Mouse (Mus musculus) lung, postnatal 14 days (tissue): ENCODE measurements at regions not wholly inside any gene's neighbourhood (a gene's known extent, or its start where the extent isn't known, plus 50 kb on each side); places are given as distances from the start of the nearest gene placed in this dataset.

ENCODE experiments used
- DNase-seq: peaks from one replicate; pipeline ENCODE4 v3.0.0; 2021

DNA sequence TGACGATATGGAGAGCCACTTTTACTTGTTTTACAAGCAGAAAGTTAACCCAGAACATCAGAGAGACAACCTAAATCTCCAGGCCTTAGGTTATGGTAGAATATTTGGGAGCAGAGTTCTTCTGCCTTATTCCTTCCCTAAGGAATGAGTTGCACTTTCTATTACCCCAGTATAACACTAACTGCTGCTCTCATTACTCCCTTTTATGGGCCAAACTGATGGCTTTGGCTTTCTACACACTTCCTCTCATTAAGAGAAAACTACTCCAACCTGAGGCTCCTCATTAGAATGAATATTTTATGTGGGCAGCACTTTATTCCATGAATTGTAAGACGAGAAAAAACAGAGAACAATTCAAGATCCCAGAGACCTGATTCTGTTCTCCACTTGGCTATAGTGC is 289.0 kb upstream of the Tnc start:
- no peak for DNase-seq

DNA sequence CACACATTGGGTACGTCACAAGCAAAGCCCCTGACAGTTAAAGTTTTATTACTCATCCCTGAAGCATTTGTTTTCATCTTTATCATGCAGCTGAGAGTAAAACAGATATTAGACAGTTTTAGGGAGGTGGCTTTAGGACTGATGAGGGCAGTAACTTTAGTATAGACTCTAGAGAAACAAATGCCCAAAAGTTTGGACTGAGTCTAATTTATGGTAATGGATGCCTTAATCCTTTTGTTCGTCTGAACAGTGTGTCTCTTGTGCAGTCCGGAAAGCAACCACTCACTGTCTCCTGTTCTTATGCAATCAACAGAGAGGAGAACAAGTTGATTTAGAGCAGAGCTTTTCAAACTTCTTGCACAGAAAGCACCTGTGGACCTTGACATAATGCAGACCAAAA is 283.4 kb upstream of the Tnc start:
- DNase-seq: no peak

DNA sequence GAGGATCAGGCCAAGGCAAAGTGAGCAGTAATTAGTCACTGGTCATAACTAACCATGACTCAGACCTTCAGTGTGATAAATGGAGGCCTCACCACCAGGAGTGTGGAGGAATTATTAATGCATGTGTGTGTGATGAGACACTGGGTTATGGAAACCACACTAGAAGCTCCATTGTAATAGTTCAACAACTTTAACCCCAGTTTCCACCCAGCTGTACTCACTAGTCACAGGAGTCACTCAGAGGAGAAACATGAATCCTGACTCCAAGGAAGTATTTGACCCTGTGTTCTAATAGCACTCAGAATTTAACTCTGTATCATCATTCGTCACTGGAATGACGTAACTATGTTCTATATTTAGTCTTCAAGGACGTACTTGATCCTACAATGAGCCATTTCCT is 277.6 kb upstream of the Tnc start:
- DNase-seq: no peak

GRCm38 (mm10) chr4:64316553-64317347 is 269.9 kb upstream of the Tnc start:
- no peak for DNase-seq

GRCm38 (mm10) chr4:64296941-64297340 is 250.1 kb upstream of the Tnc start:
- no peak for DNase-seq

- peak; percentile 20 for DNase-seq
These were observed 235.7 kb upstream of the Tnc start for GRCm38 (mm10) chr4:64282471-64282870.

DNA sequence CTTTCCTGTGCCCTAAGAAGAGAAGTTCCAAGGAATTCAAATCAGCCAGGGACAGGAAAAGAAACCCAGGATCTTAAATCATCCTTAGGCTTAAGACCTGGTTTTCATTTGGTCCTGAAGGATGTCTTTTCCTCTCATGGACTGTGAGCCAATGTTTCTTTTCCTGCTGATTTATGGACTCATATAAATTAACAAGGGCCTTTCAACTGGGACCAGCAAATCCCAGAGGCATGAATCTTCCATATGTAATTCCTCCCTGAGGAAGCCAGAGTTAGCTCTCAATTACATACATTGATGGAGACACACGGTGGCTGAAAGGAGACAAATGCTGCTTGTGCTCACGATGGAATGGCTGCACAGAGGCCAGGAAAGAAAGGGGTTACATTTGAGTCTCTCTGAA is 230.2 kb upstream of the Tnc start:
- DNase-seq: no peak

GRCm38 (mm10) chr4:64274291-64274960 is 227.6 kb upstream of the Tnc start:
- DNase-seq: no peak

- no peak for DNase-seq
These were observed 223.0 kb upstream of the Tnc start for GRCm38 (mm10) chr4:64269846-64270245.

DNA sequence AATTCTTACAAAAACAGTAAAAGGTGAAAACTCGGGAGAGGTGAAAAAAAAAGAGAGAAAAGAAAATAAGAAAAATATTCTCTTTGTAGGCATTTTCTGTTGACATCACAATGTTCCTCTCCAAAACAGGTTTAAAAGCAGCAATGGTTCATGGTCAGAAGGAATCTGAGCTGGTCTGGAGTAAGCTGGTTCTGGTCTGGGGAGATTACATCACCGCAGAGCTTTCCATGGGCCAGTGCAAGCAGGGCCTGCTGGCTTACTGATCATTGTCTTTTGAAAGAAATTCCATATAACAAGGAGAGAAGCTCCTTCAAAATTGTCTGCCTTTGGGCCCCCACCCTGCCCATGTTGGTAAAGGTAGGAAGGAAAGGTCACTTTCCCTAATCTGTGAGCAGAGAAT is 222.3 kb upstream of the Tnc start:
- DNase-seq: no peak

DNA sequence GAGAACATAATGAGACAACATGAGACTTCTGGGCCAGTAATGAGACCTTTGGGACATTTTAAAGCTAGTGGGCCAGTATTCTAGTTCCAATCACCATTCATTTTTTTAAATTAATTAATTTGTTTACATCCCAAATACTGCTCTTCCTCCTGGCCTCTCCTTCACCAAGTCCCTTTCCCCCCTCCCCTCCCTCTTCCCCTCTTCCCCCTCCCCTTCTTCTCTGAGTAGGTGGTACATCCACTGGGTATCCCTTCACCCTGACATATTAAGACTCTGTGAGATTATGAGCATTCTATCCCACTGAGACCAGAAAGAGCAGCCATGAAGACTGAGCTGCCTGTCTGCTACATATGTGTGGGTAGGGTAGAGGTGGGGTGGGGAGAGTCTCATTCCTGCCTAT is 213.7 kb upstream of the Tnc start:
- DNase-seq: no peak

DNA sequence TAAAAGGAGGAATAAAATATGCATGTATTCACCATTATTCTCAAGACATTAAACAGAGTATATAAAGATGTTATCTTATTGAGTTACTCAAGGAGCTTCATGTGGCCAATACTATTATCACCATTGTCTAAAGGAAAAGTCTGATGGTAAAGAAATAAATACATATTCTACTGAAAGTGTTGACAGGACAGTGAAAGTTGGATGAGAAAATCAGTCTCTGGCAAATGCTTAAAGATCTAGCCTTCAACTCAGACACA is 213.3 kb upstream of the Tnc start:
- no peak for DNase-seq

DNA sequence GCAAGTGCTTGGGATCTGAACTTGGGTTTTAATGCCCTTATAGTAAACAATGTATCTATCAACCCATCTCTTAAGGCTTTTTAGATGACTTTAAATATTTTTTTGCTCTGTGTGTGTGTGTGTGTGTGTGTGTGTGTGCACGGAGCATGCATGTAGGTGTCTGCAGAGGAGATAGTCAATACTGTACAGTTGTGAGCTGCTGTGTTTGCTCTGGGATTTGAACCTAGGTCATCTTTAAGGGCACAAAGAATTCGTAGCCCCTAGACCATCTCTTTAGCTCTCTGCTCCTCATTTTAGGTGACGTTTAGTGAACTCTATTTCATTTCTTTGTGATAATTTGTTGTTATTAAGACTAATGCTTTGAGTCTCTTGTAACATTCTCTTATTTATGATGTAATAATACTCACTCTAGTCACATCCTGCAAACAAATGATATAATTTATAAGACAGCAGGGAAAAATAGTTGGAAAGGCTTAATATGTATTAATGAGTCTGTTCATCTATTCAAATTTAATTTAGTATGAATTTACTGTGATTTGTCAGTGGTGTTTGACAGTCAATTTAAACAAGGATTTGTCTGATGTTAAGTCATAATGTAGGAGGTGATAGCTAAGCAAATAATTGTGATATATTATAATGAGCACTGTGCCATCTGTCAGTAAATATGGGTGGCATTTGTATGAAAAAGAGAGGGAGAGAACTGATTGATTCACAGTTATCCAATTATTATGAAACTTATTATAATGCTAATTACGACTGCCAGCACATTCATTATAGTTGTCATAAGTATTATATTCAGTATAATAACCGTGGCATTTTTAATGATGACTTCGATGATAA is 212.8 kb upstream of the Tnc start:
- no peak for DNase-seq

DNA sequence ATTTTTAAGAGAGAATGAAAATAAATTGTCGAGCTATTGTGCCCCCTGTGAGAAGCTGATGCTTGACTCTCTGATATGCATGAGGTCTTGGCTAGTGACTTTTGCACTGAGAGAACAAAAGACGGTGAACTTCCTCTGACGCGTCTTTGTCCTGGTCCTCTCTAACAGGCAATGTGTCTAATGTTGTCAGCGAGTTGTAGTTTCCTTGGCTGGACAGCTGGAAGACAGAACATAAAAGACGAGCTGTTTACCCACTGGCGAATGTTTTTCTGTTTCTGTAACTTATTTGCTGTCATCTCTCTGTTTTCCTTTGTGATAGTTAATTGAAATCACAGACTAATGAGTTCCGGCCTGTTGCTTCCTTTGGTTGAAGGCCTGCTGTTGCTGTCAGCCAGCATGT is 208.4 kb upstream of the Tnc start:
- no peak for DNase-seq

GRCm38 (mm10) chr4:64250691-64251090 is 203.9 kb upstream of the Tnc start:
- no peak for DNase-seq

DNA sequence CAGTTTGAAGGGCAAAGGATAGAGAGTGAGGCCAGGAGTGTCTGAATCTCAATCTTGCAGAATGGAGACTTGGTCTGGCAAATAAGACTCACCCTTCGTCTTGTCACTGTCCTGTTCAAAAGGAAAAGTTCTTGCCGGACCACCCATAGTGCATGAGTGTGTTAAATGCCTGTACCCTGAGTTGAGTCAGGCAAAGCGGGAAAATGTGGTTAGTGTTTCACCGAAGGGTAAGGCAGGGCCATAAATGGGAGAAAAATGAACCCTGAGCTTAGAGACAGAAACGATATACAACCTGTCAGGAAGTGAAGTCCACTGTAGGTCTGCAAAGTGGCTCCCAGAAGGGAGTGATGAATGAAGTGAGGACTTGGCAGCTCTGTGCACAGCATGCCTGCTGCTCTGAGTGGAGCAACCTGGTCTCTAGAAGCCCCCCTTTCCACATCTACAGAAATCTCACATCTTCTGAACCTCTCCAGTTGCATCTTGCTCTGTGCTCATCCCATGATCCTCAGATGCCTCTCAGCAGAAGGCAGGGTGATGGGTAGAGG is 191.5 kb upstream of the Tnc start:
- DNase-seq: no peak

DNA sequence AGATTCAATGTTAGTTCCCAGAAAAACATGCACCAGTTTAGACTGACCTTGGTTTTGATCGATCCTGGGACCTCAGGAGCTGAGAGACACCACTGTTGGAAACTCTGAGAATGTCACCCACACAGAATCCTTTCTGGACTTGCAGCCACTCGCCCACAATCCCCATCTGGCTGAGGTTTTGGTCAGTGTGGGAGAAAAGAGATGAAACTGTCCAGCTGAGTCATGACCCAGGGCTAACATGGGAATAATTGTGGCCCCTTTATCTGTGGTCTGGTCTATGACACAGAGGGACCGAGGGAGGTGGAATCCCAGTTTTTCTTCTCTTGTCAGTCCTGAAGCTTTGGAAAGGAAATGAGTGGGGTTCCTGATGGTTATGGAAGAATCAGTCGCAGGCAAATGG is 188.7 kb upstream of the Tnc start:
- no peak for DNase-seq

GRCm38 (mm10) chr4:64232159-64232558 is 185.3 kb upstream of the Tnc start:
- no peak for DNase-seq

- no peak for DNase-seq
These were observed 181.5 kb upstream of the Tnc start for GRCm38 (mm10) chr4:64228341-64228740.

DNA sequence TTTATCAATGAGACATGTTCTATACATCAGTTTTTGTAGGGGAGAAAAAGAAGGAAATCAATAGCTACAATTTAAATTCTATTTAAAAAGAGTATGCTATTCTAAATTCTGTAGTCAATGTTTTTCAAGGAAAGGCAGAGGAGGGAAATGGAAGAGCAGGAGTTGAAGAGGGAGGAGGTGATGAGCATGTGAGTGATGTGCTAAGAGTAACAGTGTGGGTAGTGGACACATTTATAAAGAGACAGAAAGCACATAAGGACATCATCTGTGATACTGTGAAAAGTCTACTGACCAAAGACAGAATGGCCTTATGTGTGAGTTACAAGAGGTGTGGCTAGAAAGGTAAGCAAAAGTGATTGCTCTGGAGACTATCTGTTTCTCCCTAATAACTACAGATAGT is 179.8 kb upstream of the Tnc start:
- no peak for DNase-seq

DNA sequence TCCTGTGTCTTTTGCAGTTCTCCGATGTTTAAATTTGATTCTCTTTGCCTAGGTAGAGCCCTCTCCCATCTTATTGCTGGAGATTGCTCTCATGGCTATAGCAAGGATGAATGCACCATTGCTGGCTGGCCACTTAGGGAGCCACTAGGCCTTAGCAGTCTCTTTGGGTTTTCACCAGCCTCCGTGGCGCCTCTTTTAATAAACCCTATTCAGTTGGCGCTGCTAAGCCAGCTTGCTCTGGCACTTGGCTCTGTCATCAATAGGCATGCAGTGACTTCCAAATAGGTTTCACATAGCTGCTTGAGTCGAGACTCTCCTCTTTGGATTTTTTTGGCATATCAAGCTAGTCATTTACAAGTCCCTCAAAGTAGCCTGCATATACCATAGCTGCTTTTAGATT is 178.1 kb upstream of the Tnc start:
- DNase-seq: no peak

- DNase-seq: no peak
These were observed 173.0 kb upstream of the Tnc start for GRCm38 (mm10) chr4:64219802-64220201.

DNA sequence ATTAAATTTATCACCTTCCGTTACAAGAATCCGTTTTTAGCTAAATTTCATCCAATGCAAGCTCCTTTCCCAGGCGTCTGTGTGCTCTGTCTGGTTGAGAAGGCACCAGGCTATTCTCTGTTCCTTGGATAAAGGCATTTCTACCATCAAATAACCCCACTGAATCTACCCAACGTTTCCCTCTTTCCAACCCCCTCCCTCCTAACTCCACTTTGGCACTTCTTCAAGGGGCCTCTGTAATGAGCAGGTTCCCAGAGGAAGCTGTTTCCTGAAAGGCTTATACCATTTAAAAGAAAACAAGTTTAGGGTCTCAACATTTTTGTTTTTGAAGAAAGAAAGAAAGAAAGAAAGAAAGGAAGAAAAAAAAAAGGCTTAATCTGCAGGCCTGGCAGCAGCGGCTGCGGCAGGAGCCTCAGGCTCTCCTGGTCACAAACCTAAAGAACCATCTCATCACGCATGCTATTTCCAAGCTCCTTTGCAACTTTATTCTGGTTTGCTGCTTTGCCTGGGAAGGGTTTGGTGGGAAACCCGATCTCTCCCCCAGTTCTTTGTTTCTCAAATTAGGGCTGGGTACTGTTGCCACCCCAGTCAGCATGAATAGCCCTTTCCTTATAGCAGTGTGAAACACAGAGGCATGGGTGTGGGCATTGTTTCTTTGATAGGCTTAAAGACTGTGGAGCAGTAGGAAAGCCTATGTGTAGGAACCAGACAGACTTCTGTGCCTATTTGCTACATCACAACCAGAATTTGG is 160.5 kb upstream of the Tnc start:
- no peak for DNase-seq
